11 mouse cellular contexts compared by ENCODE assay signal in the genomic region with DNA sequence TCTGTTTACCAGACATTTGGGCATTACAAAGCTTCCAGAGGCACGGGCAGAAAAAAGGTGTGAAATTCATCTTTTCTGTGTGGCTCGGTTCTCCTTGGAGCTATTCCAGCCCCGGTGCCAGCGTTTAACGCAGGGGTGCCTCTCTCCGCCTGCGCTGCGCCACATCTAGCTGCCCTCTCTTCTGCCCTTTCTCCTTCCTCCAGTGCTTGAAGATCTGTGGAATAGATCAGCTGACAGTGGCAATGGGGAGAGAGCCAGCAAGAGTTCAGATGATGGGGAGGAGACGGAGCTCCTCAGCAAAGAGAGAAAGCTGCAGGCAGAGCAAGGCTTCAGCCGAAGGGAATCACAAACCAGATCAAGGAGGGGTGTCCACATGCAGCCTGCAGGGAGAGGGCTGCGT.
A peak's percentile ranks its signal among the peaks of the same experiment; 100 is the strongest.
DNase-seq lines count a peak whose midpoint lies in the region; ATAC-seq and TF ChIP-seq lines count a peak whose summit lies in the region.
"Had no signal": no experiment of that assay in that cellular context is flagged by ENCODE, and none has a peak within 500 bp of the region (broad histone marks: within the 10 kb centered on the region; RNA-seq: fewer than 3 reads in every experiment).

No protein-coding gene starts in this region.

- H3K9me3 ChIP-seq in kidney, postnatal 0 days (replicated peaks; ENCODE audit: low read length) = no peaks in the 10 kb centered on the region
- no peaks in the 10 kb centered on the region for H3K9me3 ChIP-seq in limb, embryonic 15.5 days
- H3K9me3 ChIP-seq: intestine, embryonic 15.5 days; megakaryocyte, embryonic 14.5 days had no signal

- no peak overlapping the region for H3K27ac ChIP-seq in kidney, postnatal 0 days
- no peak overlapping the region for H3K27ac ChIP-seq in limb, embryonic 15.5 days
- H3K27ac ChIP-seq: intestine, embryonic 15.5 days had no signal

- H3K4me2 ChIP-seq in kidney, postnatal 0 days (ENCODE audit: low read length) = peak overlapping the region; percentile 8
- H3K4me2 ChIP-seq in limb, embryonic 15.5 days = peak overlapping the region; percentile 32
- H3K4me2 ChIP-seq: intestine, embryonic 15.5 days had no signal

- no peaks in the 10 kb centered on the region for H3K27me3 ChIP-seq in kidney, postnatal 0 days (ENCODE audit: insufficient read depth, low read length)
- no peaks in the 10 kb centered on the region for H3K27me3 ChIP-seq in limb, embryonic 15.5 days
- H3K27me3 ChIP-seq: intestine, embryonic 15.5 days had no signal

- ATAC-seq in kidney, postnatal 0 days (replicated peaks; ENCODE audit: low FRiP score, low read depth) = no peak
- no peak for ATAC-seq in limb, embryonic 15.5 days (ENCODE audit: insufficient number of reproducible peaks, low FRiP score, low TSS enrichment, low read depth)
- ATAC-seq: intestine, embryonic 15.5 days had no signal

- H3K4me1 ChIP-seq in kidney, postnatal 0 days (replicated peaks; ENCODE audit: insufficient read depth, low read length) = peaks cover 2% of the 10 kb centered on the region; the same call in 1 of the 2 replicates
- peaks cover 19% of the 10 kb centered on the region for H3K4me1 ChIP-seq in limb, embryonic 15.5 days

- no peak overlapping the region for H3K9ac ChIP-seq in kidney, postnatal 0 days (ENCODE audit: low read depth, low read length)
- no peak overlapping the region for H3K9ac ChIP-seq in limb, embryonic 15.5 days
- H3K9ac ChIP-seq: intestine, embryonic 15.5 days had no signal

- H3K36me3 ChIP-seq in kidney, postnatal 0 days (ENCODE audit: insufficient read depth, low read length) = no peaks in the 10 kb centered on the region
- H3K36me3 ChIP-seq in limb, embryonic 15.5 days = no peaks in the 10 kb centered on the region
- H3K36me3 ChIP-seq: intestine, embryonic 15.5 days had no signal

- H3K4me3 ChIP-seq in kidney, postnatal 0 days (replicated peaks; ENCODE audit: low read depth, low read length) = no peak overlapping the region
- peak overlapping the region; percentile 11; the same call in 1 of the 2 replicates for H3K4me3 ChIP-seq in limb, embryonic 15.5 days
- H3K4me3 ChIP-seq: intestine, embryonic 15.5 days; megakaryocyte, embryonic 14.5 days had no signal

- WGBS in kidney, postnatal 0 days = 30% methylated on average over 11 of the region's 11 CpGs
- 40% methylated on average over 11 of the region's 11 CpGs for WGBS in limb, embryonic 15.5 days

- no peak for DNase-seq in kidney, postnatal 0 days (ENCODE audit: low spot score)
- DNase-seq in kidney, postnatal 25 days = no peak
- DNase-seq in cerebellum, adult 11-12 months = peak; percentile 40
- DNase-seq in cerebellum, postnatal 10 days = peak; percentile 51 to 60
- DNase-seq in adrenal gland, adult 2 months = no peak
- no peak for DNase-seq in layer of hippocampus, postnatal 36 days
- DNase-seq: retina, postnatal 1 day; thymus, postnatal 36 days had no signal

- no peak for TF ChIP-seq CTCF in kidney, postnatal 0 days (IDR thresholded peaks at IDR 0.05; ENCODE audit: low read depth)

Comparison
In these comparisons a context has a peak if more than half of its experiments do, and no peak if none do; other contexts are left out.
1. DNase-seq: peak in cerebellum, adult 11-12 months (single experiment) and cerebellum, postnatal 10 days (2 of 2); none in kidney, postnatal 0 days (single experiment), kidney, postnatal 25 days (0 of 2), adrenal gland, adult 2 months (single experiment) and layer of hippocampus, postnatal 36 days (0 of 2).